Mouse (Mus musculus): ENCODE data around the gene Fam122c. TPM values are rescaled to one million over a fixed set of nuclear protein-coding genes. Genes with fewer than 3 reads are reported as not detected.
"Not testable (repeated sequence)": the region's sequence is repeated elsewhere in the genome, so short reads cannot be mapped to it uniquely, and the experiment has no call there.

The Fam122c gene
- polyA plus RNA-seq, 1 experiment from 2014 or later: not detected

DNA sequence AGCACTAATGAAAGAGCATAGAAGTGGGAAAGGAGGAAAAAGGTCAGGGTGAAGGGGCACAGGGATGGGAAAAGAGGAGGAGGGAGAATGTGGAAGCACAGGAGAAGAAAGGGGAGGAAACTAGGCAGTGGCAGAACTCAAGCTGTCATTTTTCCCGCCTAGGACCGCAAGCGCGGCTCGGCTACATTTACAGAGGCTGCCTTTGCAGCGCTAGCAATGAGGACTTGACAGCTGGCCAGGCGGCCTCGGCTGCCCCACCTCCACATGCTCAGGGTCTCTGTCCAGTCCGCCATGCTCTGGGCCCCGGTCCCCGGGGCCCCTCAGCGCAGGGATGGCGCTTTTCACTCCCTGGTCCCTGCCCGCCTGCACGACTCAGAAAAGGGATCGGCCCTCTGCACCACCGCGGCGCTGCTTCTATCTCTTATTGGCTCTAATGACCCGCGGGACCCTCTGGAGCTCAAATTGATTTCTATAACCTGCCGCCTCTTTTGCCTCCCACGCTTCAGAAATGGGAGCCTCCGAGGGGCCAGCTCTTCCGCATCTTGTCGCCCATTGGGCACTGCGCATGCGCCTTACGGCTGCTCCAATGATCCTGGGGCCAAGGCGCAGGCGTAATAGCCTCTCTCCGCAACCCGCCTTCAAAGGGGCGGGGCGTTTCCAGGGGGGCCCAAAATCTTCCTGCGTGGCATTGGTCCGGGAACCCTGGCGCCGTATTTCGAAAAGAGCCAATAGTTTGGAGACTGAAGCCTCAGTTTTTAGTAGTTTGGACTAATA is 3.7 kb upstream of the Fam122c start, which contains the start of gene Fam122b:
Gene Fam122b (minus strand): TSS at position 517 of the 774 bp plus-strand sequence.
- Histone ChIP-seq H3K4me1 (replicated peaks; ENCODE audit: control insufficient read depth, insufficient read depth, low read length) (no peaks in the 10 kb centered on the region), H3K27ac (peak within 1 kb of the TSS; percentile 70), H3K4me2 (replicated peaks) (peak within 1 kb of the TSS; percentile 67), H3K9ac (peak within 1 kb of the TSS; percentile 62), H3K27me3 (ENCODE audit: control insufficient read depth, insufficient read depth, low read length) (no peaks in the 10 kb centered on the region), H3K4me3 (replicated peaks; ENCODE audit: low read length) (peak within 1 kb of the TSS; percentile 55), H3K36me3 (replicated peaks; ENCODE audit: control insufficient read depth, insufficient read depth) (no peaks in the 10 kb centered on the region), H3K9me3 (ENCODE audit: control insufficient read depth, low read length) (no peaks in the 10 kb centered on the region)
- 12% methylated on average over 37 of the region's 40 CpGs for WGBS
- peak; percentile 90 for ATAC-seq (ENCODE audit: low FRiP score)
- peak; percentile 91 for DNase-seq (ENCODE audit: low spot score)

DNA sequence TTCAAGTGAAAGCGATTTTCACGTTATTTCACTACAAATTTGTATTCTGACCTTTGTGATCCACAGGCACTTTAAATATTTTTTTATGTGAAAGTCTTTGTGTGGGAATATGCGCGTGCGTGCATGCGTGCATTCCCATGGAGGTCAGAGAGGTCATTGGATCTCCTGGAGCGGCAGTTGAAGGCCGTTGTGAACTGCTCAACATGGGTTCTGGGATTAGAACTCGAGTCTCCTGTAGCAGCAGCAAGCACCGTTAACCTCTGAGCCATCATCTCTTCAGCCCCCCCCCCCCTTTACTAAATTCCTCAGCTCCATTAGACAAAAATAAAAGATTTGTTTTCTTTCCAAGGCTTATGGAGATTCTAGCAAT is 3.2 kb upstream of the Fam122c start:
- no peaks in the 10 kb centered on the region for H3K9me3 ChIP-seq (ENCODE audit: control insufficient read depth, low read length)
- no peaks in the 10 kb centered on the region for H3K36me3 ChIP-seq (replicated peaks; ENCODE audit: control insufficient read depth, insufficient read depth)
- peak overlapping the region; percentile 55 for H3K4me3 ChIP-seq (replicated peaks; ENCODE audit: low read length)
- H3K27ac ChIP-seq: no peak overlapping the region
- H3K27me3 ChIP-seq (ENCODE audit: control insufficient read depth, insufficient read depth, low read length): no peaks in the 10 kb centered on the region
- no peak for DNase-seq (ENCODE audit: low spot score)
- H3K4me2 ChIP-seq (replicated peaks): peak overlapping the region; percentile 67
- 23% methylated on average over 10 of the region's 10 CpGs for WGBS
- H3K9ac ChIP-seq: no peak overlapping the region
- peak; percentile 27; the same call in 1 of the 2 replicates for ATAC-seq (ENCODE audit: low FRiP score)
- H3K4me1 ChIP-seq (replicated peaks; ENCODE audit: control insufficient read depth, insufficient read depth, low read length): no peaks in the 10 kb centered on the region

DNA sequence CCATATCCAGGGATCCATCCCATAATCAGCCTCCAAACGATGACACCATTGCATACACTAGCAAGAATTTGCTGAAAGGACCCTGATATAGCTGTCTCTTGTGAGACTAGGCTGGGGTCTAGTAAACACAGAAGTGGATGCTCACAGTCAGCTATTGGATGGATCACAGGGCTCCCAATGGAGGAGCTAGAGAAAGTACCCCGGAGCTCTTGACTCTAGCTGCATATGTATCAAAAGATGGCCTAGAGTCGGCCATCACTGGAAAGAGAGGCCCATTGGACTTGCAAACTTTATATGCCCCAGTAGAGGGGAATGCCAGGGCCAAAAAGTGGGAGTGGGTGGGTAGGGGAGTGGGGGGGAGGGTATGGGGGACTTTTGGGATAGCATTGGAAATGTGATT is 1.6 kb upstream of the Fam122c start:
- 72% methylated on average over 3 of the region's 3 CpGs for WGBS
- H3K4me2 ChIP-seq (replicated peaks); H3K4me3 ChIP-seq (replicated peaks; ENCODE audit: low read length); H3K27ac ChIP-seq; H3K27me3 ChIP-seq (ENCODE audit: control insufficient read depth, insufficient read depth, low read length); H3K9ac ChIP-seq; H3K36me3 ChIP-seq (replicated peaks; ENCODE audit: control insufficient read depth, insufficient read depth); H3K9me3 ChIP-seq (ENCODE audit: control insufficient read depth, low read length); H3K4me1 ChIP-seq (replicated peaks; ENCODE audit: control insufficient read depth, insufficient read depth, low read length); ATAC-seq (ENCODE audit: low FRiP score); DNase-seq (ENCODE audit: low spot score): not testable (repeated sequence)

DNA sequence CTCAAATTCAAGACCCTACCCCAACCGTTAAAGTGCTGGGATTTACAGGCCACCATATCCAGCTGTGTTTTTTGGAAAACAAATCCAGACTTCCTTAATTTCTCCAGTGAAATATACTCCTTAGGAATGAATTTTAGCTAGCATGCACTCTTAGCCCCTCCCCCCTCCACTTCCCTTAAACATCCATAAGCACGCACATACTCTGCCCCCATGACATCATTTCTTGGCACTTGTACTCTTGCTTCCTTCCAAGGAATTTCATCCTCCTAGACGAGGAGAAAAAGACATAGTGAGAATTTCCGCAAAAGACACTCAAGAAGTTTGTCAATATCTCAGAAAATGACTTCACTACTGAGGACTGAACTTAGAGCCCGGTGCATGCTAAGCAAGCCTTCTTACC is 14.7 kb downstream of the Fam122c start:
- Histone ChIP-seq H3K4me1 (replicated peaks; ENCODE audit: control insufficient read depth, insufficient read depth, low read length) (no peaks in the 10 kb centered on the region), H3K27me3 (ENCODE audit: control insufficient read depth, insufficient read depth, low read length) (no peaks in the 10 kb centered on the region), H3K9ac (no peak overlapping the region), H3K4me2 (replicated peaks) (no peak overlapping the region), H3K27ac (no peak overlapping the region), H3K9me3 (ENCODE audit: control insufficient read depth, low read length) (no peaks in the 10 kb centered on the region), H3K4me3 (replicated peaks; ENCODE audit: low read length) (no peak overlapping the region), H3K36me3 (replicated peaks; ENCODE audit: control insufficient read depth, insufficient read depth) (no peaks in the 10 kb centered on the region)
- DNase-seq (ENCODE audit: low spot score) (no peak), ATAC-seq (ENCODE audit: low FRiP score) (no peak)
- 80% methylated on average over 5 of the region's 5 CpGs for WGBS

DNA sequence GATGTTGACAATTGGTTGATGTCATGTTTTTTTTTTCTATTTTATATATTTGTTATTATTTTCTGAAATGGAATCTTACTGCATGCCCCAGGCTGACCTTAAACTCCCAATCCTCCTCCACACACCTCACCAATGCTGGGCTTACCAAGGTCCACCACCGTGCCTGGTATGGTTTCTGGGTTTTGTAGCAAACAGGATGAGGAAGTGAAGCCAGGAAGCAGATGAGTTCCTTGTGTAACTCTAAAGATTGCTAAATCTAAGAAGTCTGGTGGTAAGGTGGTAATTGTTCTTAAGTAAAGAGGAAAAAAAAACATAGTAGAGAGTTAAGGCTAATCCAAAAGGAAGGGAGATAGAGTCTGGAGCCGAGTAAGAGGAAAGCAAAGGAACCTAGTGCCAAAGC is 47.3 kb downstream of the Fam122c start:
- ATAC-seq (ENCODE audit: low FRiP score): no peak
- WGBS: 66% methylated on average over 2 of the region's 2 CpGs
- H3K9ac ChIP-seq: no peak overlapping the region

DNA sequence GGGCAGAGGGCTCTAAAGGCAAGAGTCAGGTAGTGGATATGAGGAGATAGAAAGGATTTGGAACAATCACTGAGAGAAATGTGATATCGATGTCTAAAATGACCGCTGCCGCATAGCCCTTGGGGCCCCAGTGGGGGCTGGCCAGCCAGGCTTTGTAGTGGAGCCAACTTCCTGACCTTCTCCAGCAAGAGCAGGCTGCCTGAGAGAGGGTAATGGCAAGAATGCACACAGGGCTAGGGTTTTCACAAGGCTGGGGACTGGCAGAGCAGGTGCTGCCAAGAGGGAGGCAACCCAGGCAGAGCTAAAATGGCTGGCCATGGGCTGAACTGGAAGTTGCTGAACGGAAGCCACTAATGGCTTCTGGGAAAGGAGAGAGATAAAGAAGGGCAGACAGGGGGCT is 47.9 kb downstream of the Fam122c start:
- H3K4me2 ChIP-seq (replicated peaks): no peak overlapping the region
- H3K4me1 ChIP-seq (replicated peaks; ENCODE audit: control insufficient read depth, insufficient read depth, low read length): no peaks in the 10 kb centered on the region
- no peak overlapping the region for H3K9ac ChIP-seq
- H3K36me3 ChIP-seq (replicated peaks; ENCODE audit: control insufficient read depth, insufficient read depth): no peaks in the 10 kb centered on the region
- H3K27me3 ChIP-seq (ENCODE audit: control insufficient read depth, insufficient read depth, low read length): no peaks in the 10 kb centered on the region
- no peak overlapping the region for H3K4me3 ChIP-seq (replicated peaks; ENCODE audit: low read length)
- ATAC-seq (ENCODE audit: low FRiP score) (no peak), DNase-seq (ENCODE audit: low spot score) (no peak)
- H3K9me3 ChIP-seq (ENCODE audit: control insufficient read depth, low read length): no peaks in the 10 kb centered on the region
- whole genome bisulfite sequencing: 83% methylated on average over 4 of the region's 4 CpGs
- H3K27ac ChIP-seq: no peak overlapping the region

More for the DNA sequence above, 47.3 kb downstream of the Fam122c start:
- H3K9me3 ChIP-seq (ENCODE audit: control insufficient read depth, low read length): no peaks in the 10 kb centered on the region
- no peak overlapping the region for H3K4me3 ChIP-seq (replicated peaks; ENCODE audit: low read length)
- H3K4me1 ChIP-seq (replicated peaks; ENCODE audit: control insufficient read depth, insufficient read depth, low read length): no peaks in the 10 kb centered on the region
- no peak for DNase-seq (ENCODE audit: low spot score)
- H3K27ac ChIP-seq: no peak overlapping the region
- H3K36me3 ChIP-seq (replicated peaks; ENCODE audit: control insufficient read depth, insufficient read depth): no peaks in the 10 kb centered on the region
- H3K27me3 ChIP-seq (ENCODE audit: control insufficient read depth, insufficient read depth, low read length): no peaks in the 10 kb centered on the region
- H3K4me2 ChIP-seq (replicated peaks): no peak overlapping the region

DNA sequence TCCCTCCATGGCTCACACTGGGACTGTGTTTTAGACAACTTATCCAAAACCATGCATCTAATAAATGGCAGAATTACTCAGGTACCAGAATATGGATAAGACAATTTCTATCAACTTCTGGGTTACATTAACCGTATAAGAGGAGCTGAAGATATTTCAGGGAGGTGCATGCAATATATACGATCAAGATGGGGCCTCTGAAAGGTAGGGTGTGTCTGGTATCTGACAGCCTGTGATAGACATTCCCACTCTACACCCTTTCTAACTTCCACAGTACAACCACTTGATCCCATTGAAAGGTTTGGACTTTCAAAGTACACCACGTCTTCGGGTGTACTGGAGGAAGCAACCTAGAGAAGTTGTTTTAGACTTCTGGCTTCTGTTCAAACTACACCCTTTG is 57.2 kb downstream of the Fam122c start:
- Histone ChIP-seq H3K27ac (no peak overlapping the region), H3K4me2 (replicated peaks) (no peak overlapping the region), H3K27me3 (ENCODE audit: control insufficient read depth, insufficient read depth, low read length) (no peaks in the 10 kb centered on the region), H3K36me3 (replicated peaks; ENCODE audit: control insufficient read depth, insufficient read depth) (no peaks in the 10 kb centered on the region), H3K4me3 (replicated peaks; ENCODE audit: low read length) (no peak overlapping the region), H3K9me3 (ENCODE audit: control insufficient read depth, low read length) (no peaks in the 10 kb centered on the region), H3K4me1 (replicated peaks; ENCODE audit: control insufficient read depth, insufficient read depth, low read length) (no peaks in the 10 kb centered on the region), H3K9ac (no peak overlapping the region)
- 88% methylated on average over 4 of the region's 4 CpGs for WGBS
- ATAC-seq (ENCODE audit: low FRiP score): no peak
- DNase-seq (ENCODE audit: low spot score): no peak

DNA sequence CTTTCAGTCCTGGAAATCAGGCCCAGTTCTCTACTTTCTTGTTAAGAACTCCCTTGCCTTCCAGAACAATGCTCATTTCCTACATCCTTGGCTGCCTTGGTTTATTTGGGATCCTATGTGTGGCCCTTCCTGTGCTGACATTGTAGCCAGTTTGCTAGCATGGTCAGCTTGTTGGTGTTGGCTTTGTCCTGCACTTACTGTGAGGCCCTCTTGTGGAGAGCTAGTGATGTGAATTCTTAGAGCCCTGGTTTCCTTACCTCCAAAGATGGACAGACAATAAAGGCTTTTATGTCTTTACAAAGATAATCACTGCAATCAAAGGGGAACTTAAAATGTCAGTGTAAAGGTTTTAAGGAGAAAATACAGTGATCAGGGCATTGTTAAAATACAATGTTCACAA is 64.1 kb downstream of the Fam122c start:
- Histone ChIP-seq H3K9me3 (ENCODE audit: control insufficient read depth, low read length) (no peaks in the 10 kb centered on the region), H3K9ac (no peak overlapping the region), H3K4me3 (replicated peaks; ENCODE audit: low read length) (no peak overlapping the region), H3K27me3 (ENCODE audit: control insufficient read depth, insufficient read depth, low read length) (no peaks in the 10 kb centered on the region), H3K4me2 (replicated peaks) (no peak overlapping the region), H3K27ac (no peak overlapping the region), H3K4me1 (replicated peaks; ENCODE audit: control insufficient read depth, insufficient read depth, low read length) (no peaks in the 10 kb centered on the region), H3K36me3 (replicated peaks; ENCODE audit: control insufficient read depth, insufficient read depth) (no peaks in the 10 kb centered on the region)
- DNase-seq (ENCODE audit: low spot score): no peak
- no peak for ATAC-seq (ENCODE audit: low FRiP score)

DNA sequence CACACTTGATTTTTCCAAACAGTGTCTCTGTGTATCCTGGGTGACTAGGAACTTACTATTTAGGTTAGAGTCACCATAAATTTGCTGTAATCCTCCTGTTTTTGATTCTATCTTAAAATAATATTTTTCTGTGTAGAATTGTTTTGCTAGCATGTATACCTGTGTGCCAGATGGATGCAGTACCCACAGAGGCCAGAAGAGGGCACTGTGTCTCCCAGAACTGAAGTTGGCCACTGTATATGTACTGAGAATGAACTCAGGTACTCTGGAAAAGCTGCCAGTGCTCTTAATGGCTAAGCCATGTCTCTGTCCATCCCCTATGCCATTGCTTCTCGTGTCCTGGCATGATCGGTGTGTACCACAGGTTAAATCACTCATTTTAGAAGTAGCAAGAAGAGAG is 68.3 kb downstream of the Fam122c start:
- no peak for ATAC-seq (ENCODE audit: low FRiP score)
- H3K4me3 ChIP-seq (replicated peaks; ENCODE audit: low read length): no peak overlapping the region
- WGBS: 72% methylated on average over 2 of the region's 2 CpGs
- no peak overlapping the region for H3K4me2 ChIP-seq (replicated peaks)
- no peak overlapping the region for H3K9ac ChIP-seq
- no peaks in the 10 kb centered on the region for H3K9me3 ChIP-seq (ENCODE audit: control insufficient read depth, low read length)
- H3K27ac ChIP-seq: no peak overlapping the region
- H3K36me3 ChIP-seq (replicated peaks; ENCODE audit: control insufficient read depth, insufficient read depth): no peaks in the 10 kb centered on the region; the same call in 1 of the 2 replicates
- no peaks in the 10 kb centered on the region for H3K4me1 ChIP-seq (replicated peaks; ENCODE audit: control insufficient read depth, insufficient read depth, low read length)
- DNase-seq (ENCODE audit: low spot score): peak; percentile 45
- no peaks in the 10 kb centered on the region for H3K27me3 ChIP-seq (ENCODE audit: control insufficient read depth, insufficient read depth, low read length)

DNA sequence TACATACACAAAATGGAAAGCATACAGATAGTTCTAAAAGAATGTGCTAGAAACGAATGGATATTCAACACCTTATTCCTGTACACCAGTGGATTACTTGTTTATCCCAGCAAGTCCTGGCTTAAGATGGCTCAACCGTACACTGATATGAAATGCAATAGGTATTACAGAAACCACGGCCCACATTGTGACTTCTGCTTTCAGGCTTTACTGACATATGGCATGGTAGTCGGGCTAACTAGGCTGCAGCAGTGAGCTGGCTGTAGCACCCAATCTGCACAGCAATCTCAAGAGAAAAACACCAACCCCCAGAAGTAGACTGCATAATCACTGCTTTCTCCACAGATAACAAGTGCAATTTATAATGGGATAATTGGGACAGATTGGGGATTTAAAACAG is 75.2 kb downstream of the Fam122c start:
- H3K4me3 ChIP-seq (replicated peaks; ENCODE audit: low read length): no peak overlapping the region
- 93% methylated on average over 4 of the region's 4 CpGs for WGBS
- DNase-seq (ENCODE audit: low spot score): no peak
- H3K4me1 ChIP-seq (replicated peaks; ENCODE audit: control insufficient read depth, insufficient read depth, low read length): no peaks in the 10 kb centered on the region
- no peak for ATAC-seq (ENCODE audit: low FRiP score)
- H3K27me3 ChIP-seq (ENCODE audit: control insufficient read depth, insufficient read depth, low read length): no peaks in the 10 kb centered on the region
- H3K4me2 ChIP-seq (replicated peaks): no peak overlapping the region
- no peaks in the 10 kb centered on the region for H3K9me3 ChIP-seq (ENCODE audit: control insufficient read depth, low read length)
- H3K27ac ChIP-seq: no peak overlapping the region
- no peak overlapping the region for H3K9ac ChIP-seq
- H3K36me3 ChIP-seq (replicated peaks; ENCODE audit: control insufficient read depth, insufficient read depth): peaks cover 24% of the 10 kb centered on the region
